Mouse (Mus musculus) layer of hippocampus, postnatal 25 days (tissue): ENCODE results near the gene Agap1. TPM values are rescaled to one million over a fixed set of nuclear protein-coding genes. Genes with fewer than 3 reads are reported as not detected.

Experiments
- DNase-seq, 2 experiments: peaks; one replicate each; pipeline ENCODE4 v3.0.0; 2022; ENCODE audit warnings: mixed read lengths in 2 of 2, low spot score in 1 of 2; ENCODE audit errors: extremely low spot score in 1 of 2
- total RNA-seq, 2 experiments: library from RNA; stranded (reverse); gene quantifications; 2 replicates each; pipeline ENCODE4 v1.2.3; 2021

Gene Agap1
- total RNA-seq, 2 experiments from 2014 or later: 255 to 275 TPM

GRCm38 (mm10) chr1:89812816-89813215, 358.2 kb downstream of the Agap1 start:
- no peak for DNase-seq

GRCm38 (mm10) chr1:89816487-89817206, 362.0 kb downstream of the Agap1 start:
- DNase-seq: no peak

- DNase-seq: no peak
Observed at GRCm38 (mm10) chr1:89821822-89822221, 367.2 kb downstream of the Agap1 start.

GRCm38 (mm10) chr1:89822431-89822830, 367.8 kb downstream of the Agap1 start:
- no peak for DNase-seq

GRCm38 (mm10) chr1:89823036-89823435, 368.4 kb downstream of the Agap1 start:
- no peak for DNase-seq

- no peak for DNase-seq
Observed at GRCm38 (mm10) chr1:89827051-89827450, 372.4 kb downstream of the Agap1 start.

- no peak for DNase-seq
Observed at GRCm38 (mm10) chr1:89831095-89831494, 376.5 kb downstream of the Agap1 start.

GRCm38 (mm10) chr1:89844064-89844463, 389.5 kb downstream of the Agap1 start:
- DNase-seq: no peak

GRCm38 (mm10) chr1:89845487-89845886, 390.9 kb downstream of the Agap1 start:
- DNase-seq: no peak

- DNase-seq: peak in 1 of 2 experiments; percentile 17
Observed at GRCm38 (mm10) chr1:89846148-89846547, 391.5 kb downstream of the Agap1 start.

GRCm38 (mm10) chr1:89848356-89849039, 393.9 kb downstream of the Agap1 start:
- peak in 1 of 2 experiments; percentile 15 for DNase-seq

GRCm38 (mm10) chr1:89849151-89849860, 394.7 kb downstream of the Agap1 start:
- peak in 1 of 2 experiments; percentile 26 for DNase-seq

- peak in 1 of 2 experiments; percentile 19 for DNase-seq
Observed at GRCm38 (mm10) chr1:89849861-89850230, 395.2 kb downstream of the Agap1 start.

- no peak for DNase-seq
Observed at GRCm38 (mm10) chr1:89850681-89851414, 396.2 kb downstream of the Agap1 start.

- DNase-seq: peak in 1 of 2 experiments; percentile 64
Observed at GRCm38 (mm10) chr1:89859182-89859581, 404.6 kb downstream of the Agap1 start.

- no peak for DNase-seq
Observed at GRCm38 (mm10) chr1:89860017-89860730, 405.6 kb downstream of the Agap1 start.

- no peak for DNase-seq
Observed at GRCm38 (mm10) chr1:89865787-89866186, 411.2 kb downstream of the Agap1 start.

- DNase-seq: no peak
Observed at GRCm38 (mm10) chr1:89867847-89868246, 413.2 kb downstream of the Agap1 start.

- DNase-seq: no peak
Observed at GRCm38 (mm10) chr1:89870134-89870905, 415.7 kb downstream of the Agap1 start.
